Mouse (Mus musculus) bone marrow, adult 2 months (tissue): Measurements from ENCODE around the gene Spty2d1.
"Not testable (repeated sequence)": the region's sequence is repeated elsewhere in the genome, so short reads cannot be mapped to it uniquely, and the experiment has no call there.

Experiments used
- CTCF ChIP-seq: fragments of 200-500 bp; IDR thresholded peaks from 2 replicates; pipeline ENCODE4 v1.5.1; 2011; ENCODE audit warnings: low read length, control low read depth; ENCODE audit not compliant: control insufficient read depth, insufficient read depth
- POLR2A ChIP-seq: fragments of 200-500 bp; IDR thresholded peaks from 2 replicates; pipeline ENCODE4 v1.6.1; 2011; ENCODE audit warnings: low read depth, mild to moderate bottlenecking, control low read depth, low read length, borderline replicate concordance; ENCODE audit not compliant: control insufficient read depth

GRCm38 (mm10) chr7:46989387-46989786 is 18.8 kb downstream of the Spty2d1 start:
- TF ChIP-seq CTCF, POLR2A: not testable (repeated sequence)
